8 mouse cellular contexts compared by ENCODE assay signal in the genomic region with DNA sequence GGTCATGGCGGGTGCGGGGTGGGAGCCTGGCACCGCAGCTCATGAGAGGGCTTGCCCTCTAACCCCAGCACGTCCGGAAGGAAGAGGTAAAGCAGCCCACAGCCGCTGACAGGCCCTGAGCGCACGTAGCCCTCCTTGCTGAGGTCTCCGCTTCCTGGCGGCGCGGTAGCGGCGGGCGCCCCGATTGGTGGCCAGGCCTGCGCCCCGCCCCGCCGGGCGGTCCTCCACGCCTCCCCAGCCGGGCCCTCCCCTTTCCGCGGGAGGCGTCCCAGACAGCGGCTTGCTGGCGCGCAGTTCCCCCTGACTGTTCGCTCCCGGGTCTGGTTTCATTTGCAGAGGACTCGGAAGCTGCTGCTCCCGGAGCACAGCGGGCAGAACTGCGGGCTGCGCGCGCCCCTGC.
DNase-seq lines count a peak whose midpoint lies in the region; ATAC-seq lines count a peak whose summit lies in the region.

No protein-coding gene starts in this region.

- no peaks in the 10 kb centered on the region for H3K4me1 ChIP-seq in embryonic facial prominence, embryonic 15.5 days
- H3K4me1 ChIP-seq in heart, embryonic 10.5 days = no peaks in the 10 kb centered on the region
- no peaks in the 10 kb centered on the region for H3K4me1 ChIP-seq in limb, embryonic 15.5 days
- H3K4me1 ChIP-seq in midbrain, embryonic 15.5 days = no peaks in the 10 kb centered on the region

- H3K4me2 ChIP-seq in embryonic facial prominence, embryonic 15.5 days (replicated peaks) = peak overlapping the region; percentile 61
- peak overlapping the region; percentile 59 for H3K4me2 ChIP-seq in limb, embryonic 15.5 days
- H3K4me2 ChIP-seq in midbrain, embryonic 15.5 days = peak overlapping the region; percentile 56

- peak; percentile 86 for DNase-seq in adrenal gland, postnatal 10 days
- peak; percentile 91 for DNase-seq in heart, embryonic 10.5 days (ENCODE audit: low spot score)
- peak; percentile 26 to 58 for DNase-seq in kidney, adult 8-10 months
- peak; percentile 22 to 46 for DNase-seq in spleen, postnatal 14 days (ENCODE audit: low spot score in 2 of 2)

- H3K36me3 ChIP-seq in embryonic facial prominence, embryonic 15.5 days = no peaks in the 10 kb centered on the region
- H3K36me3 ChIP-seq in heart, embryonic 10.5 days = 0 out of 2 replicates have a peak, but pooled peaks cover 2% of the 10 kb centered on the region
- H3K36me3 ChIP-seq in limb, embryonic 15.5 days = no peaks in the 10 kb centered on the region
- no peaks in the 10 kb centered on the region for H3K36me3 ChIP-seq in midbrain, embryonic 15.5 days (replicated peaks)

- H3K27me3 ChIP-seq in embryonic facial prominence, embryonic 15.5 days = no peaks in the 10 kb centered on the region
- no peaks in the 10 kb centered on the region for H3K27me3 ChIP-seq in heart, embryonic 10.5 days (ENCODE audit: insufficient read depth, poor library complexity, severe bottlenecking)
- H3K27me3 ChIP-seq in limb, embryonic 15.5 days = no peaks in the 10 kb centered on the region
- H3K27me3 ChIP-seq in midbrain, embryonic 15.5 days (replicated peaks) = no peaks in the 10 kb centered on the region

- ATAC-seq in embryonic facial prominence, embryonic 15.5 days (ENCODE audit: insufficient number of reproducible peaks, low FRiP score, low TSS enrichment, low read depth) = peak; percentile 89
- ATAC-seq in limb, embryonic 15.5 days (ENCODE audit: insufficient number of reproducible peaks, low FRiP score, low TSS enrichment, low read depth) = peak; percentile 84
- ATAC-seq in midbrain, embryonic 15.5 days (replicated peaks) = peak; percentile 95
- no peak for ATAC-seq in erythroid progenitor cell, adult 5-6 weeks (replicated peaks; ENCODE audit: low FRiP score, poor library complexity, severe bottlenecking)

- H3K9ac ChIP-seq in embryonic facial prominence, embryonic 15.5 days = peak overlapping the region; percentile 48
- H3K9ac ChIP-seq in limb, embryonic 15.5 days = peak overlapping the region; percentile 49
- H3K9ac ChIP-seq in midbrain, embryonic 15.5 days = peak overlapping the region; percentile 54

- WGBS in embryonic facial prominence, embryonic 15.5 days = under 1% methylated on average over 37 of the region's 38 CpGs
- WGBS in heart, embryonic 10.5 days = under 1% methylated on average over 38 of the region's 38 CpGs
- WGBS in limb, embryonic 15.5 days = under 1% methylated on average over 22 of the region's 38 CpGs
- under 1% methylated on average over 35 of the region's 38 CpGs for WGBS in midbrain, embryonic 15.5 days

- H3K27ac ChIP-seq in embryonic facial prominence, embryonic 15.5 days (replicated peaks) = peak overlapping the region; percentile 63
- peak overlapping the region; percentile 86 for H3K27ac ChIP-seq in heart, embryonic 10.5 days
- peak overlapping the region; percentile 78 for H3K27ac ChIP-seq in limb, embryonic 15.5 days
- H3K27ac ChIP-seq in midbrain, embryonic 15.5 days = peak overlapping the region; percentile 66

- no peaks in the 10 kb centered on the region for H3K9me3 ChIP-seq in embryonic facial prominence, embryonic 15.5 days (replicated peaks)
- H3K9me3 ChIP-seq in heart, embryonic 10.5 days = peaks cover 4% of the 10 kb centered on the region; the same call in 1 of the 2 replicates
- H3K9me3 ChIP-seq in limb, embryonic 15.5 days = no peaks in the 10 kb centered on the region
- H3K9me3 ChIP-seq in midbrain, embryonic 15.5 days = no peaks in the 10 kb centered on the region

- H3K4me3 ChIP-seq in embryonic facial prominence, embryonic 15.5 days (replicated peaks) = peak overlapping the region; percentile 64
- H3K4me3 ChIP-seq in heart, embryonic 10.5 days = peak overlapping the region; percentile 69
- peak overlapping the region; percentile 61 for H3K4me3 ChIP-seq in limb, embryonic 15.5 days
- peak overlapping the region; percentile 56 for H3K4me3 ChIP-seq in midbrain, embryonic 15.5 days

Comparison
In these comparisons a context has a peak if more than half of its experiments do, and no peak if none do; other contexts are left out.
1. DNase-seq: peak in every context shown above with its lines; median percentile 91 in heart, embryonic 10.5 days; 86 in adrenal gland, postnatal 10 days; 42 in kidney, adult 8-10 months; 34 in spleen, postnatal 14 days.